Mouse (Mus musculus) heart, adult 2 months (tissue): Measurements from ENCODE around the gene Ypel2. TPM values are rescaled to one million over a fixed set of nuclear protein-coding genes. Genes with fewer than 3 reads are reported as not detected.

Source experiments
- DNase-seq, 2 experiments: peaks; one replicate each; pipeline ENCODE4 v3.0.0; 2021
- H3K27ac ChIP-seq: fragments of 200-600 bp; 2 replicates; pipeline ENCODE4 v1.8.1; 2022
- H3K27me3 ChIP-seq: fragments of 200-500 bp; 2 replicates; pipeline ENCODE4 v1.6.1; 2012; ENCODE audit warnings: mild to moderate bottlenecking, low read length, inconsistent platforms, mixed read lengths; ENCODE audit not compliant: control insufficient read depth, insufficient read depth
- H3K36me3 ChIP-seq: fragments of 200-500 bp; 2 replicates; pipeline ENCODE4 v1.6.1; 2012; ENCODE audit warnings: low read length, inconsistent platforms; ENCODE audit not compliant: control insufficient read depth, insufficient read depth
- H3K4me1 ChIP-seq: fragments of 200-500 bp; 2 replicates; pipeline ENCODE4 v1.6.1; 2011; ENCODE audit warnings: low read length; ENCODE audit not compliant: control insufficient read depth, insufficient read depth
- H3K4me3 ChIP-seq: fragments of 200-600 bp; 2 replicates; pipeline ENCODE4 v1.8.1; 2022
- H3K79me2 ChIP-seq: fragments of 200-500 bp; replicated peaks from 2 replicates; pipeline ENCODE4 v1.6.1; 2012; ENCODE audit warnings: mild to moderate bottlenecking, inconsistent platforms, low read length, moderate library complexity, mixed read lengths; ENCODE audit not compliant: control insufficient read depth, insufficient read depth
- H3K9ac ChIP-seq: fragments of 200-500 bp; 2 replicates; pipeline ENCODE4 v1.6.1; 2012; ENCODE audit warnings: low read depth, mild to moderate bottlenecking, control low read depth, inconsistent platforms, low read length, mixed read lengths
- CTCF ChIP-seq: fragments of 200-600 bp; IDR thresholded peaks from 2 replicates; pipeline ENCODE4 v1.8.1; 2022; ENCODE audit warnings: antibody characterized with exemption, mild to moderate bottlenecking, moderate library complexity
- EP300 ChIP-seq: fragments of 200-500 bp; IDR thresholded peaks from 2 replicates; pipeline ENCODE4 v1.6.1; 2011; ENCODE audit warnings: low read depth, low read length, control low read depth; ENCODE audit not compliant: insufficient read depth
- POLR2A ChIP-seq: fragments of 200-500 bp; IDR thresholded peaks from 2 replicates; pipeline ENCODE4 v1.6.1; 2011; ENCODE audit warnings: mild to moderate bottlenecking, low read depth, low read length, control low read depth; ENCODE audit not compliant: insufficient read depth
- WGBS: fragments of 180-500 bp; shearing (Covaris S2); methylation state at CpG from one replicate; pipeline ENCODE4 v1.1.7; 2018; 5-methylcytosine and 5-hydroxymethylcytosine counted together
- intact Hi-C: fragments of 180-260 bp; cut with DNase I; formaldehyde crosslinking; loops from one replicate; pipeline ENCODE4 v1.15.1; 2025
- polyA plus RNA-seq: library from polyadenylated mRNA; depleted of rRNA; stranded (reverse); fragments of >200 nt; gene quantifications from 2 replicates; pipeline ENCODE4 v1.2.3, GENCODE M21; 2012
- total RNA-seq, 2 experiments: library from RNA; stranded (reverse); gene quantifications; 2 replicates each; pipeline ENCODE4 v1.2.3; 2021

Gene Ypel2
- total and polyA plus RNA-seq, 3 experiments, result 7.9 to 26.3 (median 11.6) TPM

GRCm38 (mm10) chr11:86950491-86950890, 43.0 kb downstream of the Ypel2 start:
- intact Hi-C loops, result no loop called here
- no peaks in the 10 kb centered on the region for H3K79me2 ChIP-seq
- no peak overlapping the region for H3K9ac ChIP-seq
- H3K4me3 ChIP-seq, result no peak overlapping the region
- 16% methylated on average over 3 of the region's 3 CpGs for WGBS
- peak in 1 of 2 experiments; percentile 60 for DNase-seq
- H3K27me3 ChIP-seq, result no peaks in the 10 kb centered on the region
- H3K4me1 ChIP-seq, result peaks cover 29% of the 10 kb centered on the region
- TF ChIP-seq EP300 (no peak), POLR2A (no peak), CTCF (no peak)
- peaks cover 25% of the 10 kb centered on the region for H3K36me3 ChIP-seq
- peak overlapping the region; percentile 70 for H3K27ac ChIP-seq

GRCm38 (mm10) chr11:86949951-86950441, 43.5 kb downstream of the Ypel2 start:
- Histone ChIP-seq H3K79me2 (no peaks in the 10 kb centered on the region), H3K4me1 (peaks cover 29% of the 10 kb centered on the region), H3K27me3 (no peaks in the 10 kb centered on the region), H3K27ac (peak overlapping the region; percentile 70), H3K4me3 (no peak overlapping the region), H3K9ac (no peak overlapping the region; the same call in 1 of the 2 replicates), H3K36me3 (peaks cover 25% of the 10 kb centered on the region)
- intact Hi-C loops, result no loop called here
- 11% methylated on average over 9 of the region's 9 CpGs for WGBS
- peak; percentile 72 to 82 for DNase-seq
- TF ChIP-seq EP300, result peak; percentile 59
- 0 out of 2 replicates have a peak, but pooled peaks have one; percentile 8 for TF ChIP-seq POLR2A
- no peak for TF ChIP-seq CTCF

- Histone ChIP-seq H3K79me2 (no peaks in the 10 kb centered on the region), H3K4me1 (peaks cover 16% of the 10 kb centered on the region), H3K27me3 (no peaks in the 10 kb centered on the region), H3K4me3 (no peak overlapping the region), H3K36me3 (peaks cover 10% of the 10 kb centered on the region), H3K27ac (peak overlapping the region; percentile 55), H3K9ac (no peak overlapping the region)
- TF ChIP-seq EP300 (no peak), CTCF (no peak), POLR2A (no peak)
- intact Hi-C loops, result no loop called here
- 63% methylated on average over 6 of the region's 6 CpGs for WGBS
- no peak for DNase-seq
Observed at GRCm38 (mm10) chr11:86946644-86947195, 46.8 kb downstream of the Ypel2 start.

- Histone ChIP-seq H3K9ac (no peak overlapping the region), H3K36me3 (peaks cover 5% of the 10 kb centered on the region), H3K4me3 (no peak overlapping the region), H3K27me3 (no peaks in the 10 kb centered on the region), H3K4me1 (peaks cover 12% of the 10 kb centered on the region), H3K79me2 (no peaks in the 10 kb centered on the region), H3K27ac (peak overlapping the region; percentile 55)
- intact Hi-C loops, result no loop called here
- WGBS, result 78% methylated on average over 6 of the region's 6 CpGs
- no peak for TF ChIP-seq POLR2A
- TF ChIP-seq CTCF, result no peak
- TF ChIP-seq EP300, result no peak
- no peak for DNase-seq
Observed at GRCm38 (mm10) chr11:86945933-86946332, 47.6 kb downstream of the Ypel2 start.

GRCm38 (mm10) chr11:86945058-86945457, 48.4 kb downstream of the Ypel2 start:
- H3K4me1 ChIP-seq, result peaks cover 6% of the 10 kb centered on the region
- intact Hi-C loops, result no loop called here
- H3K4me3 ChIP-seq, result no peak overlapping the region
- TF ChIP-seq POLR2A (no peak), CTCF (no peak), EP300 (no peak)
- H3K9ac ChIP-seq, result no peak overlapping the region
- H3K79me2 ChIP-seq, result no peaks in the 10 kb centered on the region
- H3K27ac ChIP-seq, result no peak overlapping the region; the same call in 1 of the 2 replicates
- no peaks in the 10 kb centered on the region for H3K27me3 ChIP-seq
- 52% methylated on average over 8 of the region's 8 CpGs for WGBS
- H3K36me3 ChIP-seq, result peaks cover 4% of the 10 kb centered on the region
- no peak for DNase-seq

- Histone ChIP-seq H3K79me2 (no peaks in the 10 kb centered on the region), H3K27ac (no peak overlapping the region; the same call in 1 of the 2 replicates), H3K4me3 (no peak overlapping the region), H3K27me3 (no peaks in the 10 kb centered on the region), H3K4me1 (peaks cover 2% of the 10 kb centered on the region), H3K9ac (no peak overlapping the region), H3K36me3 (peaks cover 2% of the 10 kb centered on the region; the same call in 1 of the 2 replicates)
- no peak for DNase-seq
- intact Hi-C loops, result no loop called here
- whole genome bisulfite sequencing, result 71% methylated on average over 8 of the region's 8 CpGs
- TF ChIP-seq POLR2A (no peak), CTCF (no peak), EP300 (no peak)
Observed at GRCm38 (mm10) chr11:86944539-86944938, 49.0 kb downstream of the Ypel2 start.
